Mouse (Mus musculus): Measurements from ENCODE around the gene Atp6ap1l. TPM values are rescaled to one million over a fixed set of nuclear protein-coding genes. Genes with fewer than 3 reads are reported as not detected.
"Not testable (repeated sequence)": the region's sequence is repeated elsewhere in the genome, so short reads cannot be mapped to it uniquely, and the experiment has no call there.

Gene Atp6ap1l
- polyA plus RNA-seq, 1 experiment from 2014 or later = 0.92 TPM

GRCm38 (mm10) chr13:90923617-90924016, 18.5 kb upstream of the Atp6ap1l start:
- Histone ChIP-seq H3K4me2 (peak overlapping the region; percentile 67), H3K36me3 (peaks cover 26% of the 10 kb centered on the region), H3K27ac (peak overlapping the region; percentile 84), H3K9ac (peak overlapping the region; percentile 98), H3K4me3 (peak overlapping the region; percentile 96)
- not testable (repeated sequence) for ATAC-seq (replicated peaks; ENCODE audit: insufficient number of reproducible peaks, insufficient read depth, low FRiP score, low read depth); H3K27me3 ChIP-seq; H3K9me3 ChIP-seq (replicated peaks); H3K4me1 ChIP-seq (replicated peaks)
- under 1% methylated on average over 13 of the region's 13 CpGs for WGBS

GRCm38 (mm10) chr13:90922751-90923612, 17.8 kb upstream of the Atp6ap1l start, which contains the start of gene Rps23:
Rps23 (plus strand) TSS chr13:90922958.
- WGBS = under 1% methylated on average over 57 of the region's 57 CpGs
- H3K9me3 ChIP-seq (replicated peaks) = no peaks in the 10 kb centered on the region
- peak; percentile 97 for ATAC-seq (replicated peaks; ENCODE audit: insufficient number of reproducible peaks, insufficient read depth, low FRiP score, low read depth)
- no peaks in the 10 kb centered on the region for H3K27me3 ChIP-seq
- H3K4me3 ChIP-seq = peak within 1 kb of the TSS; percentile 96
- H3K9ac ChIP-seq = peak within 1 kb of the TSS; percentile 98
- H3K36me3 ChIP-seq = peaks cover 24% of the 10 kb centered on the region
- H3K4me1 ChIP-seq (replicated peaks) = peaks cover 9% of the 10 kb centered on the region
- peak within 1 kb of the TSS; percentile 67 for H3K4me2 ChIP-seq
- H3K27ac ChIP-seq = peak within 1 kb of the TSS; percentile 84

GRCm38 (mm10) chr13:90914721-90915120, 9.6 kb upstream of the Atp6ap1l start:
- Histone ChIP-seq H3K4me1 (replicated peaks) (no peaks in the 10 kb centered on the region), H3K4me2 (no peak overlapping the region), H3K27me3 (no peaks in the 10 kb centered on the region), H3K4me3 (no peak overlapping the region), H3K9me3 (replicated peaks) (no peaks in the 10 kb centered on the region), H3K9ac (no peak overlapping the region), H3K27ac (no peak overlapping the region), H3K36me3 (no peaks in the 10 kb centered on the region)
- 82% methylated on average over 4 of the region's 4 CpGs for WGBS
- ATAC-seq (replicated peaks; ENCODE audit: insufficient number of reproducible peaks, insufficient read depth, low FRiP score, low read depth) = no peak

- Histone ChIP-seq H3K4me2 (no peak overlapping the region), H3K36me3 (no peaks in the 10 kb centered on the region), H3K4me3 (no peak overlapping the region), H3K27ac (no peak overlapping the region), H3K9ac (no peak overlapping the region), H3K9me3 (replicated peaks) (no peaks in the 10 kb centered on the region), H3K27me3 (no peaks in the 10 kb centered on the region), H3K4me1 (replicated peaks) (no peaks in the 10 kb centered on the region)
- no peak for ATAC-seq (replicated peaks; ENCODE audit: insufficient number of reproducible peaks, insufficient read depth, low FRiP score, low read depth)
- WGBS = 63% methylated on average over 7 of the region's 7 CpGs
These were observed 8.6 kb upstream of the Atp6ap1l start for GRCm38 (mm10) chr13:90913675-90914192.

- Histone ChIP-seq H3K36me3 (no peaks in the 10 kb centered on the region), H3K4me3 (no peak overlapping the region), H3K27ac (no peak overlapping the region), H3K4me1 (replicated peaks) (no peaks in the 10 kb centered on the region), H3K27me3 (no peaks in the 10 kb centered on the region), H3K9me3 (replicated peaks) (no peaks in the 10 kb centered on the region), H3K9ac (no peak overlapping the region), H3K4me2 (no peak overlapping the region)
- no peak for ATAC-seq (replicated peaks; ENCODE audit: insufficient number of reproducible peaks, insufficient read depth, low FRiP score, low read depth)
- 81% methylated on average over 17 of the region's 17 CpGs for WGBS
These were observed 7.9 kb upstream of the Atp6ap1l start for GRCm38 (mm10) chr13:90912760-90913674.

- WGBS = 84% methylated on average over 12 of the region's 12 CpGs
- Histone ChIP-seq H3K9ac (no peak overlapping the region), H3K27me3 (no peaks in the 10 kb centered on the region), H3K36me3 (no peaks in the 10 kb centered on the region), H3K9me3 (replicated peaks) (no peaks in the 10 kb centered on the region), H3K4me2 (no peak overlapping the region), H3K4me1 (replicated peaks) (no peaks in the 10 kb centered on the region), H3K4me3 (no peak overlapping the region), H3K27ac (no peak overlapping the region)
- ATAC-seq (replicated peaks; ENCODE audit: insufficient number of reproducible peaks, insufficient read depth, low FRiP score, low read depth) = no peak
These were observed 2.2 kb upstream of the Atp6ap1l start for GRCm38 (mm10) chr13:90907376-90907775.

- ATAC-seq (replicated peaks; ENCODE audit: insufficient number of reproducible peaks, insufficient read depth, low FRiP score, low read depth) = no peak
- Histone ChIP-seq H3K4me1 (replicated peaks) (no peaks in the 10 kb centered on the region), H3K9ac (no peak overlapping the region), H3K4me3 (no peak overlapping the region), H3K4me2 (no peak overlapping the region), H3K9me3 (replicated peaks) (no peaks in the 10 kb centered on the region), H3K27ac (no peak overlapping the region), H3K27me3 (no peaks in the 10 kb centered on the region), H3K36me3 (no peaks in the 10 kb centered on the region)
- WGBS = 84% methylated on average over 12 of the region's 12 CpGs
These were observed 8.3 kb downstream of the Atp6ap1l start for GRCm38 (mm10) chr13:90896821-90897220.

GRCm38 (mm10) chr13:90896098-90896497, 9.1 kb downstream of the Atp6ap1l start:
- Histone ChIP-seq H3K4me3 (no peak overlapping the region), H3K27me3 (no peaks in the 10 kb centered on the region), H3K9ac (no peak overlapping the region), H3K4me2 (no peak overlapping the region), H3K36me3 (no peaks in the 10 kb centered on the region), H3K27ac (no peak overlapping the region), H3K4me1 (replicated peaks) (no peaks in the 10 kb centered on the region), H3K9me3 (replicated peaks) (no peaks in the 10 kb centered on the region)
- ATAC-seq (replicated peaks; ENCODE audit: insufficient number of reproducible peaks, insufficient read depth, low FRiP score, low read depth) = no peak
- WGBS = 40% methylated on average over 2 of the region's 2 CpGs

- H3K27ac ChIP-seq = no peak overlapping the region
- no peak overlapping the region for H3K9ac ChIP-seq
- H3K4me3 ChIP-seq = no peak overlapping the region
- H3K36me3 ChIP-seq = no peaks in the 10 kb centered on the region
- H3K4me2 ChIP-seq = no peak overlapping the region
- no peaks in the 10 kb centered on the region for H3K27me3 ChIP-seq
- ATAC-seq (replicated peaks; ENCODE audit: insufficient number of reproducible peaks, insufficient read depth, low FRiP score, low read depth) = no peak
- no peaks in the 10 kb centered on the region for H3K9me3 ChIP-seq (replicated peaks)
- 83% methylated on average over 4 of the region's 4 CpGs for WGBS
- H3K4me1 ChIP-seq (replicated peaks) = no peaks in the 10 kb centered on the region
These were observed 10.3 kb downstream of the Atp6ap1l start for GRCm38 (mm10) chr13:90894819-90895218.

GRCm38 (mm10) chr13:90890111-90890510, 15.0 kb downstream of the Atp6ap1l start:
- Histone ChIP-seq H3K4me3 (no peak overlapping the region), H3K27me3 (no peaks in the 10 kb centered on the region), H3K4me1 (replicated peaks) (peaks cover 13% of the 10 kb centered on the region), H3K27ac (no peak overlapping the region), H3K9ac (no peak overlapping the region), H3K36me3 (no peaks in the 10 kb centered on the region), H3K4me2 (no peak overlapping the region), H3K9me3 (replicated peaks) (no peaks in the 10 kb centered on the region)
- no peak for ATAC-seq (replicated peaks; ENCODE audit: insufficient number of reproducible peaks, insufficient read depth, low FRiP score, low read depth)
- WGBS = 88% methylated on average over 5 of the region's 5 CpGs

- Histone ChIP-seq H3K4me1 (replicated peaks) (peaks cover 15% of the 10 kb centered on the region), H3K9ac (no peak overlapping the region), H3K36me3 (no peaks in the 10 kb centered on the region), H3K4me3 (peak overlapping the region; percentile 47), H3K27ac (peak overlapping the region; percentile 77), H3K9me3 (replicated peaks) (no peaks in the 10 kb centered on the region), H3K27me3 (no peaks in the 10 kb centered on the region), H3K4me2 (peak overlapping the region; percentile 62)
- ATAC-seq (replicated peaks; ENCODE audit: insufficient number of reproducible peaks, insufficient read depth, low FRiP score, low read depth) = peak; percentile 33; the same call in 1 of the 2 replicates
- WGBS = under 1% methylated on average over 18 of the region's 18 CpGs
These were observed 18.6 kb downstream of the Atp6ap1l start for GRCm38 (mm10) chr13:90886568-90886983.
